Mouse (Mus musculus): ENCODE measurements around the gene Gpa33. TPM values are rescaled to one million over a fixed set of nuclear protein-coding genes. Genes with fewer than 3 reads are reported as not detected.

The Gpa33 gene
- polyA plus RNA-seq, 1 experiment from 2014 or later, result 0.55 TPM

DNA sequence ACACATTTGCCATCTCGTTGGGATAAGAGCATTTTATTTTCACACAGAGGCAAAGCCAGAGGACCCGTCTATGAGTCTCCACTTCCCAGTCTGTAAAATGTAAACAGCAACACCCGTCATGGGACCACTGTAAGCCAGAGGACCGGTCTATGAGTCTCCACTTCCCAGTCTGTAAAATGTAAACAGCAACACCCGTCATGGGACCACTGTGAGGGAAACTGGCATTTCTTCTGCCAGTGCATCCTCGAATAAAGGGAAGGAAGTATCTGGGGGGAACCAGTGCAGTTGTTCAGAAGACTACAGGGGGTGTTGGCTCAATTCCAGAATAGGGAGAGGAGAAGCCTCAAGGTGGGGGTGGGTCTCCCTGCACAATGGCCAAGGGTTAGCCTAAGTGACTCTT is 24.6 kb upstream of the Gpa33 start:
- Histone ChIP-seq H3K4me1 (ENCODE audit: control insufficient read depth, insufficient read depth, low read length) (no peaks in the 10 kb centered on the region), H3K9me3 (ENCODE audit: control insufficient read depth, low read length) (no peaks in the 10 kb centered on the region), H3K4me2 (replicated peaks; ENCODE audit: low read depth, low read length) (no peak overlapping the region), H3K27me3 (ENCODE audit: control insufficient read depth, insufficient read depth, low read length) (no peaks in the 10 kb centered on the region), H3K36me3 (ENCODE audit: control insufficient read depth, insufficient read depth, low read length) (no peaks in the 10 kb centered on the region), H3K4me3 (ENCODE audit: low read length) (no peak overlapping the region), H3K9ac (ENCODE audit: low read depth, low read length) (no peak overlapping the region), H3K27ac (ENCODE audit: low read depth, low read length) (no peak overlapping the region)
- ATAC-seq (ENCODE audit: low FRiP score, low TSS enrichment), result no peak
- 80% methylated on average over 6 of the region's 6 CpGs for WGBS

GRCm38 (mm10) chr1:166114986-166115385 is 15.1 kb upstream of the Gpa33 start:
- WGBS, result 88% methylated on average over 3 of the region's 3 CpGs
- Histone ChIP-seq H3K36me3 (ENCODE audit: control insufficient read depth, insufficient read depth, low read length) (no peaks in the 10 kb centered on the region), H3K4me1 (ENCODE audit: control insufficient read depth, insufficient read depth, low read length) (no peaks in the 10 kb centered on the region), H3K27ac (ENCODE audit: low read depth, low read length) (no peak overlapping the region), H3K9me3 (ENCODE audit: control insufficient read depth, low read length) (no peaks in the 10 kb centered on the region), H3K4me3 (ENCODE audit: low read length) (no peak overlapping the region), H3K27me3 (ENCODE audit: control insufficient read depth, insufficient read depth, low read length) (no peaks in the 10 kb centered on the region), H3K4me2 (replicated peaks; ENCODE audit: low read depth, low read length) (no peak overlapping the region), H3K9ac (ENCODE audit: low read depth, low read length) (no peak overlapping the region)
- ATAC-seq (ENCODE audit: low FRiP score, low TSS enrichment), result no peak

DNA sequence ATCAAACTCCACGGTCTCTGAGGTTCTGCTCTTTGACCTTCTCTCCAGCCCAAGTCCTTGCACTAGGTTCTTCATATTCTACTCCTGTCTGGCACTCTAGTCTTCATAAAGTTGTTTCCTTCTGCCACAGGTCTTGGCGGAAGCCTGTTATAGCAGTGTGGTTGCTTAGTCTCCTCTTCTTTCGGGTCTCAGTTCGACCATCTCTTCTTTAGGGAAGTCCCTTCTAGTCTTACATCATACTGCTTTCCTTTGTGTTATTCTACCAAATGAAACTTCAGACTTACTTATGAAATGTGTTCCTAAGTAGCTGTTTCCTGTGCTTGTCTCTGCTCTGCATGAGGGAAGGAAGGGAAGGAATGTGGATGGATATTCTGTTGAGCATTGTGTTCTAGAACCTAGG is 14.3 kb upstream of the Gpa33 start:
- H3K4me3 ChIP-seq (ENCODE audit: low read length), result no peak overlapping the region
- H3K4me1 ChIP-seq (ENCODE audit: control insufficient read depth, insufficient read depth, low read length), result no peaks in the 10 kb centered on the region
- H3K4me2 ChIP-seq (replicated peaks; ENCODE audit: low read depth, low read length), result no peak overlapping the region
- H3K9me3 ChIP-seq (ENCODE audit: control insufficient read depth, low read length), result no peaks in the 10 kb centered on the region
- no peak overlapping the region for H3K27ac ChIP-seq (ENCODE audit: low read depth, low read length)
- 88% methylated on average over 4 of the region's 4 CpGs for WGBS
- no peaks in the 10 kb centered on the region for H3K27me3 ChIP-seq (ENCODE audit: control insufficient read depth, insufficient read depth, low read length)
- ATAC-seq (ENCODE audit: low FRiP score, low TSS enrichment), result no peak
- H3K9ac ChIP-seq (ENCODE audit: low read depth, low read length), result no peak overlapping the region
- H3K36me3 ChIP-seq (ENCODE audit: control insufficient read depth, insufficient read depth, low read length), result no peaks in the 10 kb centered on the region

- no peak overlapping the region for H3K9ac ChIP-seq (ENCODE audit: low read depth, low read length)
- no peak for ATAC-seq (ENCODE audit: low FRiP score, low TSS enrichment)
- no peaks in the 10 kb centered on the region for H3K36me3 ChIP-seq (ENCODE audit: control insufficient read depth, insufficient read depth, low read length)
- H3K4me1 ChIP-seq (ENCODE audit: control insufficient read depth, insufficient read depth, low read length), result no peaks in the 10 kb centered on the region
- no peak overlapping the region for H3K27ac ChIP-seq (ENCODE audit: low read depth, low read length)
- no peaks in the 10 kb centered on the region for H3K9me3 ChIP-seq (ENCODE audit: control insufficient read depth, low read length)
- no peaks in the 10 kb centered on the region for H3K27me3 ChIP-seq (ENCODE audit: control insufficient read depth, insufficient read depth, low read length)
- no peak overlapping the region for H3K4me3 ChIP-seq (ENCODE audit: low read length)
- H3K4me2 ChIP-seq (replicated peaks; ENCODE audit: low read depth, low read length), result no peak overlapping the region
- WGBS, result 63% methylated on average over 13 of the region's 13 CpGs
Observed at GRCm38 (mm10) chr1:166117866-166118639, 12.0 kb upstream of the Gpa33 start.

DNA sequence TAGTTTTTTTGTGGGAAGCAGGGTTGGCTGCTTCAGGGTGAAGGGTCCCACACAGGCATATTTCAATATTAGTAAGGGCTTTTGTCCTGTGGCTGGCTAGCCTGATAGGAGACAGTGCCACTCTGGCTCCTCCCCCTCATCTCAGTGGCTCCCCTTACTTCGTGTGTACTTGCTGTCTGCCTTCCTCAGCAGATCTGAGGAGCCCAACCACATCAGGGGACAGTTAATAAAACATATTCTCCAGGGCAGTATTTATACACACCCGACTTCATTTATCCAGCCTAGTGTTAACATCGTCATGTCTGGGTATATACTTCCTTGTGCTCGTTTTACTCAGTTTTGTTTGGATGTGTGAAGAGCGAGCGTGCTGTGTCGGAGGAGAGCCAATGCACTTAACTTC is 7.9 kb upstream of the Gpa33 start:
- H3K9ac ChIP-seq (ENCODE audit: low read depth, low read length), result no peak overlapping the region
- WGBS, result 67% methylated on average over 7 of the region's 7 CpGs
- no peak overlapping the region for H3K4me2 ChIP-seq (replicated peaks; ENCODE audit: low read depth, low read length)
- no peaks in the 10 kb centered on the region for H3K9me3 ChIP-seq (ENCODE audit: control insufficient read depth, low read length)
- ATAC-seq (ENCODE audit: low FRiP score, low TSS enrichment), result no peak
- H3K4me3 ChIP-seq (ENCODE audit: low read length), result no peak overlapping the region
- H3K36me3 ChIP-seq (ENCODE audit: control insufficient read depth, insufficient read depth, low read length), result no peaks in the 10 kb centered on the region
- no peaks in the 10 kb centered on the region; the same call in 1 of the 2 replicates for H3K4me1 ChIP-seq (ENCODE audit: control insufficient read depth, insufficient read depth, low read length)
- H3K27me3 ChIP-seq (ENCODE audit: control insufficient read depth, insufficient read depth, low read length), result no peaks in the 10 kb centered on the region
- H3K27ac ChIP-seq (ENCODE audit: low read depth, low read length), result no peak overlapping the region

- Histone ChIP-seq H3K4me3 (ENCODE audit: low read length) (no peak overlapping the region), H3K9ac (ENCODE audit: low read depth, low read length) (no peak overlapping the region), H3K4me2 (replicated peaks; ENCODE audit: low read depth, low read length) (no peak overlapping the region), H3K27me3 (ENCODE audit: control insufficient read depth, insufficient read depth, low read length) (no peaks in the 10 kb centered on the region), H3K36me3 (ENCODE audit: control insufficient read depth, insufficient read depth, low read length) (no peaks in the 10 kb centered on the region), H3K27ac (ENCODE audit: low read depth, low read length) (no peak overlapping the region), H3K4me1 (ENCODE audit: control insufficient read depth, insufficient read depth, low read length) (peaks cover 6% of the 10 kb centered on the region; the same call in 1 of the 2 replicates), H3K9me3 (ENCODE audit: control insufficient read depth, low read length) (no peaks in the 10 kb centered on the region)
- 97% methylated on average over 1 of the region's 1 CpGs for WGBS
- no peak for ATAC-seq (ENCODE audit: low FRiP score, low TSS enrichment)
Observed at GRCm38 (mm10) chr1:166123045-166123444, 7.0 kb upstream of the Gpa33 start.

DNA sequence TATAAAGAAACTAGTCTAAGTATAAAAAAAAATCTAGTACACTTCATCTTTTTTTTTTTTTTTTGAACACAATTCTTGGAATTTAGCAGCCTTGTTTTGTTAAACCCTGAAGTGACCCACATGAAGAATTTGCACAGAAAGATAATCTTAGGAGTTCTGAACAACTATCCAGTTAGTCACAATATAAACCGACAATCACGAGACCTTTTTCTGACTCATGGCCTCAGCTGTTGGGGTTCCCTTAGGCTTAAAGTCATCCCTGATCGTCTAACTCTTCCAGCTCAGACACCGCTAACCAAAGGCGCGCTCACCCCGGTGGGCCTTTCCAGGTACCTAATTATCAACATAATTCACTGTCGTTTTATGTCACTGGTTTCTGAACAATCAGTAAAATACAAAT is 6.3 kb upstream of the Gpa33 start:
- no peak overlapping the region for H3K9ac ChIP-seq (ENCODE audit: low read depth, low read length)
- H3K9me3 ChIP-seq (ENCODE audit: control insufficient read depth, low read length), result no peaks in the 10 kb centered on the region
- no peak overlapping the region for H3K4me2 ChIP-seq (replicated peaks; ENCODE audit: low read depth, low read length)
- no peak for ATAC-seq (ENCODE audit: low FRiP score, low TSS enrichment)
- H3K4me1 ChIP-seq (ENCODE audit: control insufficient read depth, insufficient read depth, low read length), result peaks cover 6% of the 10 kb centered on the region; the same call in 1 of the 2 replicates
- no peak overlapping the region for H3K27ac ChIP-seq (ENCODE audit: low read depth, low read length)
- H3K4me3 ChIP-seq (ENCODE audit: low read length), result no peak overlapping the region
- no peaks in the 10 kb centered on the region for H3K36me3 ChIP-seq (ENCODE audit: control insufficient read depth, insufficient read depth, low read length)
- no peaks in the 10 kb centered on the region for H3K27me3 ChIP-seq (ENCODE audit: control insufficient read depth, insufficient read depth, low read length)
- 91% methylated on average over 8 of the region's 8 CpGs for WGBS

DNA sequence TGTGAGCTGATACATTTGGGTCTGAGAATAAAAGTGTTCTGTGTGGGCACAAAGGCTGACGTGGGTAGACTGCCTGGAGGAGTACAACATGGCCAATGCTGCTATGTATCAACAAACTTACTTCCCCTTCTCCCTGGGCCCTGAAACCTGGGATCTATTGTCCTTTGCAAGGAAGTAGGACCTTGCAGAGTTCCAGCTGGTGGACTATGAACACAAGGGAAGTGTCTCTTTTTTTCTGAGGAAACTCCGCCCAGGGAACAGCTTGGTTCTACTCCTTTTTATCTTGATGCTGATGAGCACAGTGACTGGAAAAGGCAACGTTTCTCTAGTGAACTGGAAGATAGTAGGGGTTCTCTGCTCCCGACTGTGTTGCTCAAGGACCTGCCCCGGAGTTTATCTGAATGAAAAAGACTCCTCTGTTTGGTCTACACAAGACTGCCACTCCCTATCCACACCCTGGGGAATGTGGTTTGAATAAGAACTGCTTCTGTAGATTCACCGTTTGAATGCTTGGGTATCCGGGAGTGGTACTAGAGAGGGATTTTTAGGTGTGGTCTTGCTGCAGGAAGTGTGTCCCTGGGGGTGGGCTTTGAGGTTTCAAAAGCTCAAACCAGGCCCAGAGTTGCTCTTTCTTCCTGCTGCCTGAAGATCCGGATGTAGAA is 5.0 kb upstream of the Gpa33 start:
- Histone ChIP-seq H3K27me3 (ENCODE audit: control insufficient read depth, insufficient read depth, low read length) (no peaks in the 10 kb centered on the region), H3K4me2 (replicated peaks; ENCODE audit: low read depth, low read length) (no peak overlapping the region), H3K36me3 (ENCODE audit: control insufficient read depth, insufficient read depth, low read length) (no peaks in the 10 kb centered on the region), H3K27ac (ENCODE audit: low read depth, low read length) (no peak overlapping the region), H3K4me1 (ENCODE audit: control insufficient read depth, insufficient read depth, low read length) (peaks cover 6% of the 10 kb centered on the region; the same call in 1 of the 2 replicates), H3K9ac (ENCODE audit: low read depth, low read length) (no peak overlapping the region), H3K4me3 (ENCODE audit: low read length) (no peak overlapping the region), H3K9me3 (ENCODE audit: control insufficient read depth, low read length) (no peaks in the 10 kb centered on the region)
- ATAC-seq (ENCODE audit: low FRiP score, low TSS enrichment), result no peak
- WGBS, result 74% methylated on average over 8 of the region's 8 CpGs

DNA sequence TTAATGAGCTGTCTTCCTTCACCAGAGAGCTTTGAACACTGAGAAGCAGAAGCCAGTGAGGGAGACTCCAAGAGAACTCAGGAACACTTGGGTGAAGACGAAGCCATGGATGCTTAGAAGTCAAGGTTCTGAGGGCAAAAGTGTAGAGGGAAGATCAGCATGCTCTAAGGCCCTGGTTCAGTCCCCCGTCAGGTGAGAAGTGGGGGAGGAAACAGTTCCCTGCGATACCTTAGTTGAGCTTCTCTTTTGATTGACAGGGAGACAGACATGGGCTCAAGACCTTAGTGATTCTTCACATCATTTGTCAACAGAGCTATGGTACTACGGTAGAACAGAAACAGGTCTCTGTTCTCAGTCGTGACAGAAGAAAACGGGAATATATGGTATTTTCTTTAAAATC is 3.7 kb upstream of the Gpa33 start:
- no peaks in the 10 kb centered on the region for H3K9me3 ChIP-seq (ENCODE audit: control insufficient read depth, low read length)
- H3K27ac ChIP-seq (ENCODE audit: low read depth, low read length), result no peak overlapping the region
- H3K9ac ChIP-seq (ENCODE audit: low read depth, low read length), result no peak overlapping the region
- H3K4me1 ChIP-seq (ENCODE audit: control insufficient read depth, insufficient read depth, low read length), result peaks cover 6% of the 10 kb centered on the region; the same call in 1 of the 2 replicates
- no peaks in the 10 kb centered on the region for H3K27me3 ChIP-seq (ENCODE audit: control insufficient read depth, insufficient read depth, low read length)
- 86% methylated on average over 6 of the region's 6 CpGs for WGBS
- no peak overlapping the region for H3K4me2 ChIP-seq (replicated peaks; ENCODE audit: low read depth, low read length)
- no peak for ATAC-seq (ENCODE audit: low FRiP score, low TSS enrichment)
- no peaks in the 10 kb centered on the region for H3K36me3 ChIP-seq (ENCODE audit: control insufficient read depth, insufficient read depth, low read length)
- H3K4me3 ChIP-seq (ENCODE audit: low read length), result no peak overlapping the region

Measured in kidney, embryonic 14.5 days (tissue).